Mouse (Mus musculus) ES-E14 (cell line): Measurements from ENCODE around the gene Rnf144a.

Experiments used
- CHD2 ChIP-seq: IDR thresholded peaks from 2 replicates; pipeline ENCODE4 v1.6.1; 2014; ENCODE audit warnings: mild to moderate bottlenecking, low read depth, low read length, inconsistent platforms
- HCFC1 ChIP-seq: IDR thresholded peaks from 2 replicates; pipeline ENCODE4 v1.6.1; 2012; ENCODE audit warnings: low read length, inconsistent platforms, borderline replicate concordance; ENCODE audit not compliant: insufficient read depth
- ZNF384 ChIP-seq: IDR thresholded peaks from 2 replicates; pipeline ENCODE4 v1.6.1; 2012; ENCODE audit warnings: low read depth, low read length, inconsistent platforms

DNA sequence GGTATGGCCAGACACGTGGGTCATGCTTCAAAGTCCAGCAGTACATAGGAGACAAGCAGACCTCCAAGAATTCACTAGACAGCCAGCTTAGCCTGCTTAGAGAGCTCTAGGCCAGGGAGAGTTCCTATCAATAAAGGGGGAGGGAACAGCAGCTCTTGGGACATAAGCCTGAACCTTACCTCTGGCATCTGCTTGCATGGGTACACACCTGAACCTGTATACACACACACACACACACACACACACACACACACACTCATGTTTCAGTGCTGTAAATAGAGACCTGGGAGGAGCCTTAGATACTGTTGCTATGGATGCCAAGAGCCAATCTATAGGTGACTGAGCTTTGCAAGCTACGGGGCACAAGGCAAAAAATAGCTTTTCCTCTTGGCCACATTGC lies 138.5 kb downstream of the Rnf144a start:
- TF ChIP-seq ZNF384, result no peak
- no peak for TF ChIP-seq HCFC1
- no peak for TF ChIP-seq CHD2
